Mouse (Mus musculus) right cerebral cortex, postnatal 10 days (tissue): ENCODE data around the gene Neurog1.

Source experiments
- DNase-seq, 2 experiments: peaks; one replicate each; pipeline ENCODE4 v3.0.0; 2021; ENCODE audit warnings: low spot score in 2 of 2

The Neurog1 gene

GRCm38 (mm10) chr13:56258196-56259020, 6.4 kb upstream of the Neurog1 start:
- no peak for DNase-seq

GRCm38 (mm10) chr13:56257469-56258153, 5.6 kb upstream of the Neurog1 start:
- DNase-seq, result no peak

- no peak for DNase-seq
Measured at GRCm38 (mm10) chr13:56256716-56257299, 4.8 kb upstream of the Neurog1 start.

GRCm38 (mm10) chr13:56253379-56253778, 1.4 kb upstream of the Neurog1 start:
- DNase-seq, result no peak

- DNase-seq, result peak; percentile 52 to 54
Measured at GRCm38 (mm10) chr13:56252783-56253182, 820 bp upstream of the Neurog1 start.

- no peak for DNase-seq
Measured at GRCm38 (mm10) chr13:56251176-56251923, 613 bp downstream of the Neurog1 start.

- DNase-seq, result no peak
Measured at GRCm38 (mm10) chr13:56250551-56251161, 1.3 kb downstream of the Neurog1 start.

GRCm38 (mm10) chr13:56249593-56250341, 2.2 kb downstream of the Neurog1 start:
- DNase-seq, result no peak

GRCm38 (mm10) chr13:56243104-56243503, 8.9 kb downstream of the Neurog1 start:
- no peak for DNase-seq

- DNase-seq, result no peak
Measured at GRCm38 (mm10) chr13:56240012-56240770, 11.8 kb downstream of the Neurog1 start.

GRCm38 (mm10) chr13:56237905-56238304, 14.1 kb downstream of the Neurog1 start:
- no peak for DNase-seq

- no peak for DNase-seq
Measured at GRCm38 (mm10) chr13:56236194-56236593, 15.8 kb downstream of the Neurog1 start.

GRCm38 (mm10) chr13:56228790-56229189, 23.2 kb downstream of the Neurog1 start:
- no peak for DNase-seq

- DNase-seq, result peak; percentile 82 to 84
Measured at GRCm38 (mm10) chr13:56226175-56226954, 25.6 kb downstream of the Neurog1 start.

GRCm38 (mm10) chr13:56223625-56224024, 28.3 kb downstream of the Neurog1 start:
- no peak for DNase-seq

GRCm38 (mm10) chr13:56222849-56223246, 29.1 kb downstream of the Neurog1 start:
- DNase-seq, result no peak

GRCm38 (mm10) chr13:56221995-56222848, 29.7 kb downstream of the Neurog1 start:
- peak; percentile 64 to 66 for DNase-seq
